Mouse (Mus musculus) lung, adult 2 months (tissue): ENCODE measurements around the gene Rhof.

Experiments used
- CTCF ChIP-seq: fragments of 200-500 bp; IDR thresholded peaks from 2 replicates; pipeline ENCODE4 v1.5.1; 2011; ENCODE audit warnings: mild to moderate bottlenecking, low read length, control low read depth; ENCODE audit not compliant: insufficient read depth
- POLR2A ChIP-seq: fragments of 200-500 bp; IDR thresholded peaks from 2 replicates; pipeline ENCODE4 v1.6.1; 2011; ENCODE audit warnings: low read depth, mild to moderate bottlenecking, control low read depth, low read length, borderline replicate concordance; ENCODE audit errors: extremely low read depth

GRCm38 (mm10) chr5:123143971-123144745 lies 11.7 kb upstream of the Rhof start:
- TF ChIP-seq CTCF: no peak
- TF ChIP-seq POLR2A: no peak
